Mouse (Mus musculus): Measurements from ENCODE around the gene Wdr18. TPM values are rescaled to one million over a fixed set of nuclear protein-coding genes. Genes with fewer than 3 reads are reported as not detected.

The Wdr18 gene
- total and polyA plus RNA-seq, 3 experiments: 54.2 to 92.1 (median 70.8) TPM

- Histone ChIP-seq H3K27ac (ENCODE audit: insufficient read depth, low read depth) (no peak within 1 kb of the TSS), H3K4me1 (ENCODE audit: control insufficient read depth in 1 of 2, insufficient read depth in 2 of 2) (peaks cover 12 to 41% of the 10 kb centered on the region in 2 experiments), H3K9me3 (replicated peaks; ENCODE audit: low read length) (peaks cover 14% of the 10 kb centered on the region), H3K27me3 (replicated peaks) (peaks cover 3% of the 10 kb centered on the region), H3K79me2 (replicated peaks; ENCODE audit: control insufficient read depth, extremely low read depth, insufficient read depth, poor library complexity, severe bottlenecking) (peaks cover 3% of the 10 kb centered on the region), H3K9ac (ENCODE audit: insufficient read depth, low read depth) (peak within 1 kb of the TSS; percentile 35), H3K4me2 (ENCODE audit: insufficient read depth, low read depth, poor library complexity, severe bottlenecking) (peak within 1 kb of the TSS; percentile 27), H3K36me3 (replicated peaks in 1 of 2; ENCODE audit: control insufficient read depth in 1 of 2, insufficient read depth in 1 of 2, low read length in 1 of 2) (peaks cover 17 to 31% of the 10 kb centered on the region in 2 experiments), H3K4me3 (replicated peaks in 1 of 3; ENCODE audit: low read depth in 2 of 3, low read length in 2 of 3, poor library complexity in 1 of 3) (peak within 1 kb of the TSS; percentile 58 to 67 (median 66))
- peak; percentile 47; the same call in 1 of the 2 replicates for TF ChIP-seq POLR2A (IDR thresholded peaks at IDR 0.05; ENCODE audit: low read depth, low read length)
- TF ChIP-seq ELF1 (IDR thresholded peaks at IDR 0.05; ENCODE audit: low read depth, low read length): peak; percentile 41
- TF ChIP-seq UBTF (IDR thresholded peaks at IDR 0.05; ENCODE audit: low read depth, low read length): 0 out of 2 replicates have a peak, but pooled peaks have one; percentile 27
- no peak for TF ChIP-seq BHLHE40 (IDR thresholded peaks at IDR 0.05; ENCODE audit: low read depth, low read length)
- in situ Hi-C loops (cut with MboI; ENCODE audit: low pct_ligation_motif_present, low pct_unique_long_range_greater_than_20kb, low sequenced_read_pairs): loop anchor here (5.0 kb wide), 2 partner anchors 124 to 154 kb away; partner anchors contain the start of gene Cbarp
- DNase-seq (ENCODE audit: extremely low read depth): peak; percentile 34
- dilution Hi-C loops (cut with MboI; ENCODE audit: extremely low pct_ligation_motif_present, extremely low pct_unique_long_range_greater_than_20kb, low sequenced_read_pairs): no loop called here
These were observed 28.7 kb downstream of the Wdr18 start, which contains the start of gene Cnn2 for GRCm38 (mm10) chr10:79988506-79989271. Cnn2 (plus strand) TSS chr10:79988584.

- dilution Hi-C loops (cut with MboI; ENCODE audit: extremely low pct_ligation_motif_present, extremely low pct_unique_long_range_greater_than_20kb, low sequenced_read_pairs): no loop called here
- no peak for DNase-seq (ENCODE audit: extremely low read depth)
- in situ Hi-C loops (cut with MboI; ENCODE audit: low pct_ligation_motif_present, low pct_unique_long_range_greater_than_20kb, low sequenced_read_pairs): loop anchor here (5.0 kb wide), 2 partner anchors 123 to 153 kb away; partner anchors contain the start of gene Cbarp
- peak overlapping the region; percentile 58 to 67 (median 66) for H3K4me3 ChIP-seq (replicated peaks in 1 of 3; ENCODE audit: low read depth in 2 of 3, low read length in 2 of 3, poor library complexity in 1 of 3)
- 0 out of 2 replicates have a peak overlapping the region, but pooled peaks have one; percentile 35 for H3K9ac ChIP-seq (ENCODE audit: insufficient read depth, low read depth)
- peaks cover 3% of the 10 kb centered on the region for H3K27me3 ChIP-seq (replicated peaks)
- TF ChIP-seq EP300 (IDR thresholded peaks at IDR 0.05; ENCODE audit: low read length) (no peak), ETS1 (conservative IDR thresholded peaks at IDR 0.05; ENCODE audit: low read depth, low read length) (no peak), SMC3 (IDR thresholded peaks at IDR 0.05; ENCODE audit: low read depth, low read length) (no peak), CTCF (conservative IDR thresholded peaks at IDR 0.05 in 1 of 2, IDR thresholded peaks at IDR 0.05 in 1 of 2; ENCODE audit: low read depth in 2 of 2, low read length in 2 of 2) (no peak), RCOR1 (conservative IDR thresholded peaks at IDR 0.05; ENCODE audit: low read depth, low read length) (no peak)
- no peak overlapping the region for H3K27ac ChIP-seq (ENCODE audit: insufficient read depth, low read depth)
- peaks cover 20 to 37% of the 10 kb centered on the region in 2 experiments for H3K36me3 ChIP-seq (replicated peaks in 1 of 2; ENCODE audit: control insufficient read depth in 1 of 2, insufficient read depth in 1 of 2, low read length in 1 of 2)
- H3K4me1 ChIP-seq (ENCODE audit: control insufficient read depth in 1 of 2, insufficient read depth in 2 of 2): peaks cover 12 to 41% of the 10 kb centered on the region in 2 experiments
- H3K9me3 ChIP-seq (replicated peaks; ENCODE audit: low read length): peaks cover 14% of the 10 kb centered on the region
- H3K79me2 ChIP-seq (replicated peaks; ENCODE audit: control insufficient read depth, extremely low read depth, insufficient read depth, poor library complexity, severe bottlenecking): no peaks in the 10 kb centered on the region
- peak overlapping the region; percentile 27; the same call in 1 of the 2 replicates for H3K4me2 ChIP-seq (ENCODE audit: insufficient read depth, low read depth, poor library complexity, severe bottlenecking)
These were observed 29.4 kb downstream of the Wdr18 start for GRCm38 (mm10) chr10:79989272-79989786.

- no peak overlapping the region for H3K9ac ChIP-seq (ENCODE audit: insufficient read depth, low read depth)
- peaks cover 21 to 41% of the 10 kb centered on the region in 2 experiments for H3K36me3 ChIP-seq (replicated peaks in 1 of 2; ENCODE audit: control insufficient read depth in 1 of 2, insufficient read depth in 1 of 2, low read length in 1 of 2)
- H3K4me3 ChIP-seq (replicated peaks in 1 of 3; ENCODE audit: low read depth in 2 of 3, low read length in 2 of 3, poor library complexity in 1 of 3): no peak overlapping the region
- no peak for DNase-seq (ENCODE audit: extremely low read depth)
- in situ Hi-C loops (cut with MboI; ENCODE audit: low pct_ligation_motif_present, low pct_unique_long_range_greater_than_20kb, low sequenced_read_pairs): loop anchor here (5.0 kb wide), 2 partner anchors 122 to 152 kb away; partner anchors contain the start of gene Cbarp
- peaks cover 3% of the 10 kb centered on the region for H3K27me3 ChIP-seq (replicated peaks)
- H3K27ac ChIP-seq (ENCODE audit: insufficient read depth, low read depth): no peak overlapping the region
- H3K4me1 ChIP-seq (ENCODE audit: control insufficient read depth in 1 of 2, insufficient read depth in 2 of 2): peaks cover 12 to 45% of the 10 kb centered on the region in 2 experiments
- H3K9me3 ChIP-seq (replicated peaks; ENCODE audit: low read length): peaks cover 14% of the 10 kb centered on the region
- H3K4me2 ChIP-seq (ENCODE audit: insufficient read depth, low read depth, poor library complexity, severe bottlenecking): no peak overlapping the region
- H3K79me2 ChIP-seq (replicated peaks; ENCODE audit: control insufficient read depth, extremely low read depth, insufficient read depth, poor library complexity, severe bottlenecking): no peaks in the 10 kb centered on the region
- dilution Hi-C loops (cut with MboI; ENCODE audit: extremely low pct_ligation_motif_present, extremely low pct_unique_long_range_greater_than_20kb, low sequenced_read_pairs): no loop called here
- no peak for TF ChIP-seq NELFE (IDR thresholded peaks at IDR 0.05; ENCODE audit: low read depth, low read length)
- no peak for TF ChIP-seq MAZ (IDR thresholded peaks at IDR 0.05; ENCODE audit: low read depth, low read length)
- TF ChIP-seq NRF1 (IDR thresholded peaks at IDR 0.05; ENCODE audit: low read depth, low read length): no peak
- TF ChIP-seq POLR2A (IDR thresholded peaks at IDR 0.05; ENCODE audit: low read depth, low read length): no peak
- no peak for TF ChIP-seq CHD1 (IDR thresholded peaks at IDR 0.05; ENCODE audit: low read depth, low read length)
- no peak for TF ChIP-seq SIN3A (IDR thresholded peaks at IDR 0.05; ENCODE audit: low read length)
- TF ChIP-seq KAT2A (IDR thresholded peaks at IDR 0.05; ENCODE audit: insufficient replicate concordance, low read length): no peak
- TF ChIP-seq ZC3H11A (IDR thresholded peaks at IDR 0.05; ENCODE audit: low read depth, low read length): no peak
- no peak for TF ChIP-seq MYC (IDR thresholded peaks at IDR 0.05; ENCODE audit: low read depth, low read length)
- no peak for TF ChIP-seq CTCF (conservative IDR thresholded peaks at IDR 0.05 in 1 of 2, IDR thresholded peaks at IDR 0.05 in 1 of 2; ENCODE audit: low read depth in 2 of 2, low read length in 2 of 2)
- no peak for TF ChIP-seq MAX (IDR thresholded peaks at IDR 0.05; ENCODE audit: low read length)
- no peak for TF ChIP-seq RCOR1 (conservative IDR thresholded peaks at IDR 0.05; ENCODE audit: low read depth, low read length)
- no peak for TF ChIP-seq ZMIZ1 (IDR thresholded peaks at IDR 0.05; ENCODE audit: low read depth, low read length)
- TF ChIP-seq JUND (conservative IDR thresholded peaks at IDR 0.05; ENCODE audit: low read depth, low read length): no peak
- TF ChIP-seq ETS1 (conservative IDR thresholded peaks at IDR 0.05; ENCODE audit: low read depth, low read length): no peak
- no peak for TF ChIP-seq GABPA (IDR thresholded peaks at IDR 0.05; ENCODE audit: insufficient replicate concordance, low read depth, low read length)
- no peak for TF ChIP-seq IRF4 (IDR thresholded peaks at IDR 0.05; ENCODE audit: low read depth, low read length)
These were observed 29.9 kb downstream of the Wdr18 start for GRCm38 (mm10) chr10:79989870-79990269.
